Mouse (Mus musculus) embryo, embryonic 11.5 days (tissue): ENCODE measurements at regions not wholly inside any gene's neighbourhood (a gene's known extent, or its start where the extent isn't known, plus 50 kb on each side); places are given as distances from the start of the nearest gene placed in this dataset.

Experiments used
- DNase-seq: peaks from one replicate; pipeline ENCODE4 v3.0.0-alpha.2; 2012; ENCODE audit warnings: low read depth, low spot score

GRCm38 (mm10) chr14:28773068-28773467 lies 244.9 kb upstream of the Lrtm1 start:
- DNase-seq: no peak

DNA sequence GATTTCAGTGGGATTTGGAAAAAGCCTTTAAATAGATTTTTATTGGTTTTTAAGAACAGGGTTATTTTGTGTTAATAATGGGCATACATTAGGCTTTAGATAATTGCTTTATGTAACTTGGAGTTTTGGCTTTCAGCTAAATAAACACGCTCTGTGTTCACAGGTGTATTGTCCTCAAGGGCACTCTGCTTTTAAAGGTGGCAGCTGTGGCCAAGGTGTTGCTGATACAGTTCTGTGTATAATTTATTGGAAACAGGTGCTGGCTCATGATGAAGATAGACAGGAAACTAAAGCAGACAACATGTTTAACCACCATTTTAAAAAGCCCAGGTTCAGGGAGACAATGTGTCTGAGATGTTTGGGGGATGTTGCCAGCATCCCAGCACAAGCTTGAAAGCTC lies 242.3 kb upstream of the Lrtm1 start:
- no peak for DNase-seq

DNA sequence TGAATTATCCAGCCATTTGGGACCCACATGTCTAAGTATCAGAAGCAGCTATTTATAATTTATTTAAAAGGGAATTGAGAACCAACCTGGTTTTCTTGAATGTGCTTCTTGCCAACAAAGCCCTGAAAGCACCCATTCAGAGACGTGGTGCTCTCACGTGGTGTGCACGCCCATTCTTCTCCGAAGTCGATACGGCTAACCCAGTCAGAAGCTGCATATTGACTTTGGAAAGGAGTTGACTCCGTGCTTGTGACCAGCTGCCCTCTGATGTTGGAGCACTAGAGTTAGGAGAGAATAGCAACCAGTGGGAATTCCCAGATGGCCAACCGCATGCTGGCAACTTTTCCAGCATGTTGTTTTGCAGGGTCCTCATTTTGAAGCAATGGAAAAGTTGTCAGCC lies 240.2 kb upstream of the Lrtm1 start:
- no peak for DNase-seq

GRCm38 (mm10) chr14:28781660-28782059 lies 236.3 kb upstream of the Lrtm1 start:
- no peak for DNase-seq

DNA sequence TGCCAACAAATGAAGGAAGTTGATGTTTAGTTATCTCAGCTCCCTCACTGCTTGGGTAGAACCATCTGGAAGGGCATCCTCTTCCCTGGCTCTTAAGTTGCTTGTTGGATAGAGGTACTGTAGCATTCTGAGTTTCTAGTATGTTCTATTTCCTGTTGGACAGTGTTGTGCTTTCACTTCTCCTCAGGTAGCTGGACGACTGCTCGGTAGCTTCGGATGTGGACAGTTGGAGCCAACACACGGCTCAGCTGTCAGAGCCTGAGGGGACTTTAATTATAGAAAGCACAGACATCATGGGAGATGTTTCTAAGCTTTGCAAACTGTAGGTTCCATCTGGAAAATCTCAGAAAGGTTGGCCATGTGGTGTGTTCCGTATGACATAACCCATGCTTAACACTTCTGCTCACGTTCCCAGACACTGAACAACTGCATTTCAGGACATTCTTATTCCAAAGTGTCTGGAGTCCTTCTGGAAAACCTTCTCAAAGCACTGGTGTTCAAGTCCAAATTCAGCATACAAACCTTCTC lies 233.8 kb upstream of the Lrtm1 start:
- DNase-seq: no peak

GRCm38 (mm10) chr14:28798290-28798689 lies 219.7 kb upstream of the Lrtm1 start:
- DNase-seq: peak; percentile 34

DNA sequence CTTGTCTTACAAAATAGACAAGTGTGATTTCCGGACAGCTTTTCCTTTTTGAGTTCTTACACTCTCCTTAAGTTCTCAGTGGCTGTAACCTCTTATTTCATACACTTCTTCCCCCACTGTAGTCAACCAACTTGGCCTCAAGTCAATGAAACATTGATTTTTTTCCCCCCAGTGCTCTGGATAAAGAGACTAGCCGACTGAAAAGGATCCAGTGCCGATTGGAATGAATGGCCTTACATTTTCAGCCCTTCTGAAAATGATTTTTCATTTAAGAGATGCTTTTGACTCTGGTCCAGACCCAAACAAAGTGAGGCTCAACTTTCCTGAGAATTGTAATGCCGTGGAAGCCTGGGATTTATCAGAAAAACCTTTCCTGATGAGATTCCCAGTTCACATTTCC lies 216.3 kb upstream of the Lrtm1 start:
- DNase-seq: no peak

DNA sequence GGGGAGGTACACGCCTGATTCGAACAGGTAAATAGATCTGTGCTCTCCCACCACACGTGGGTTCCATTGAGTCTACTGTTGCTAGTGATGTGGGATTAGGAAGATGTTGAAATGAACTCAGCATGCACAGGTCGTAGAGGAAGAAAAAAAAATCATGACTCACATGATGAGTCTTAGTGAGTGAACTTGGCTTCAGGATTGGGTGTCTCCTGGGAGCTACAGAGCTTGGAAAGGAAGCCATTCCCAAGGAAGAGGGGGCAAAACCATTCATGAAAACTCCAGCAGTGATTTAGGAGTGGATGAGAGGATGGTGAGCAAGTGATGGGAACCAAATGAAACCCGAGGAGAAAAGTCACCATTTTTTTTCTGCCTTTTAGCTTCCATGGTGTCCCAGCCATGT lies 215.9 kb upstream of the Lrtm1 start:
- DNase-seq: no peak

DNA sequence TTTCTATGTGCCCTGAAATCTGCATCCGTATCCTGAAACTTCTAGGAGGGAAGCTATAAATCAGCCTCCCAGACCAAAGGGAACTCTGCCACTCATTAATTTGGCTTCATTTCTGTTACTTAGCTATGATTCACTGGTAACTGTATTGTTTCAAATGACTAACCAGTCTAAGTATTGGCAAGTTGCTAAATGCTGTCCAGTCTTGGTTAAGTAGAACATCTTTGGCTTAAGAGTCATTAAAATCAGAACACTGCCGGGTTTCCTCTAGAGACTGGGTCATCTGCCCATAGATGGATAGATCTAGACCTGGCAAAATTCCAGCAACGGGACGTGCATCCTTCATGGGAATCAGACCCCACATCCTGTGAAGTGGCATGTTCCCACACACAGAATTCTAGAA lies 209.9 kb upstream of the Lrtm1 start:
- DNase-seq: no peak

GRCm38 (mm10) chr14:28809355-28809754 lies 208.7 kb upstream of the Lrtm1 start:
- no peak for DNase-seq

GRCm38 (mm10) chr14:28820970-28821369 lies 197.0 kb upstream of the Lrtm1 start:
- DNase-seq: no peak

DNA sequence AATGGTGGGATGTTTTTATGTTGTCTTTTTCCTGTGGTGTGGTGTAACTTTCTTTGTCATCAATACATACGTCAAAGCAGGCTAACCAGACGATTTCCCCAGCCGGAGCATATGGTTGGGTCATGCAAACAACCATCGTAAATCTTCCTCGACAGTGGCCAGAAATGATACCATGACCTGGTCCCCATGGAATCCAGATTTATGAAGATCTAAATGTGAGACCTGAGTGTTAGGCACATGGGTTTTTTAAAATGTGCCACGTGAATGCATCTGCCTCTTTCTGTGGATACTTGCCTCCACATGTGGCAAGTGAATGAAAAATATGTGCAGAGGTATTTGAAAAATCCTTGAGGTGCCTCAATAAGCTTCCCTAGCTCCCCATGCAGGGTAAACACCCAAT lies 190.8 kb upstream of the Lrtm1 start:
- DNase-seq: peak; percentile 64

- DNase-seq: no peak
Measured at GRCm38 (mm10) chr14:28837117-28837516, 180.9 kb upstream of the Lrtm1 start.

GRCm38 (mm10) chr14:28848831-28849590 lies 169.0 kb upstream of the Lrtm1 start:
- no peak for DNase-seq
